Mouse (Mus musculus): Measurements from ENCODE around the gene Cdiptos.

Gene Cdiptos

GRCm38 (mm10) chr7:126923999-126924398, 51.9 kb downstream of the Cdiptos start:
- no peak for DNase-seq (ENCODE audit: low read depth, low spot score)

GRCm38 (mm10) chr7:126922624-126923060, 53.3 kb downstream of the Cdiptos start, which contains the start of gene Tmem219:
Tmem219 (minus strand) TSS chr7:126922917.
- no peak for DNase-seq (ENCODE audit: low read depth, low spot score)
